Mouse (Mus musculus): ENCODE data around the gene Cngb1. TPM values are rescaled to one million over a fixed set of nuclear protein-coding genes. Genes with fewer than 3 reads are reported as not detected.

Gene Cngb1
- polyA plus RNA-seq, 1 experiment from 2014 or later, result 0.28 TPM

DNA sequence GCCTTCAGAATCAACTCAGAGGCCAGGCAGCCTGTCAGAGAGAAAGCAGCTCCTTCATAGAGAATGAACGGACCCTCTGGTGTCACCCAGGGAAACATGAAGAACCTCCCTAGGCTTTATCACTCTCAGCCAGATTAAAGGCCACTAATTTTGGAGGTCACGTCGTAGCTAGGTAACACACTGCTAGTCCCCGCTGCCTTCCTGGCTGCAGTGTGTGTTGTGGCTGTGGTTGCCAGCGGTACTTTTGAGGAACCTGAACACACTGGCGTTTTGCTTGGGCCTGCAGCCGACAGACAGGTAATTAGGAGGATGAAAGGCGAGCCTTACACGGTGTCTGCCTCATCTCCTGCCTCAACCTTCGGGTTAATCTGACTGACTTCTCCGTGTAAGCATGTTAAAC, 110.7 kb downstream of the Cngb1 start:
- Histone ChIP-seq H3K27ac (ENCODE audit: low read depth) (no peak overlapping the region), H3K4me3 (ENCODE audit: low read depth, low read length) (no peak overlapping the region), H3K4me2 (no peak overlapping the region), H3K9me3 (ENCODE audit: low read depth, low read length) (no peaks in the 10 kb centered on the region), H3K9ac (no peak overlapping the region), H3K27me3 (ENCODE audit: insufficient read depth, low read length) (no peaks in the 10 kb centered on the region), H3K4me1 (ENCODE audit: insufficient read depth) (no peaks in the 10 kb centered on the region), H3K36me3 (ENCODE audit: insufficient read depth) (no peaks in the 10 kb centered on the region)
- TF ChIP-seq CTCF (IDR thresholded peaks at IDR 0.05; ENCODE audit: low read depth), result no peak
- DNase-seq, result no peak
- WGBS, result 55% methylated on average over 11 of the region's 11 CpGs
- ATAC-seq (ENCODE audit: insufficient read depth), result no peak

DNA sequence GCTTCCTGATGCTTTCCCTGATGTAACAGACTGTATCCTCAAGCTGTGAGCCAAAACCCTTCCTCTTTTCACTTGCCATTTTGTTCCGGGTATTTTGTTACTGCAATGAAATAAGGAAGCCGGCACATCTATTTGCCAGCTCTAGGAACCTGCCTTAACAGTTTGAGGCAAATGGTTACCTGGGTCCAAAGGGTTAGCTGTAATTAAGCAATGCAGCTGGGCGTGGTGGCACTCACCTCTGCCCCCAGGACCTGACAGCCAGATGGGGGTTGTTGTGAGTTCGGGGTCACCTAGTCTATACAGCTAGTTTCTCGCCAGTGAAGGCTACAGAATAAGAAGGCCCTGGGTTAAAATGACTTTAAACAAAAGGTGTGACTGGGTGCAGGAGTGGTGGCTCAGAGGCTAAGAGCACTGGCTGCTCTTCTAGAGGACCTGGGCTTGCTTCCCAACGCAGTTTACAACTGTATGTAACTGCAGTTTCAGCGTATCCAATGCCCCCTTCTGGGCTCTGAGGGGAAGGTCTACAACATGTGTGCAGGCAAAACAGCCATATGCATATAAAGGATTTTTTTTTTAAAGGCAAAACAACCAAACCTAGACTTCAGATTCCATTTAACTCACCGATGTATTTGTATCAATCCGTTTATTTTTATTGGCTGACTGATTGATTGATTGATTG, 114.7 kb downstream of the Cngb1 start:
- Histone ChIP-seq H3K4me3 (ENCODE audit: low read depth, low read length) (no peak overlapping the region), H3K9me3 (ENCODE audit: low read depth, low read length) (no peaks in the 10 kb centered on the region), H3K27me3 (ENCODE audit: insufficient read depth, low read length) (no peaks in the 10 kb centered on the region), H3K36me3 (ENCODE audit: insufficient read depth) (no peaks in the 10 kb centered on the region), H3K27ac (ENCODE audit: low read depth) (no peak overlapping the region), H3K4me2 (no peak overlapping the region), H3K4me1 (ENCODE audit: insufficient read depth) (no peaks in the 10 kb centered on the region), H3K9ac (no peak overlapping the region)
- TF ChIP-seq CTCF (IDR thresholded peaks at IDR 0.05; ENCODE audit: low read depth), result peak; percentile 12; the same call in 1 of the 2 replicates
- WGBS, result 72% methylated on average over 9 of the region's 9 CpGs
- no peak for ATAC-seq (ENCODE audit: insufficient read depth)
- no peak for DNase-seq

Other genes starting within 250 kb of the Cngb1 start
- gene Katnb1, start 225.4 kb downstream of the Cngb1 start, polyA plus RNA-seq (2014; fragmentation: Nextera tagmentation; extraction: Ambion mirVana), result 19.4 and 23.1 TPM in 2 replicates
- gene Kifc3, start 103.8 kb downstream of the Cngb1 start, polyA plus RNA-seq (2014; fragmentation: Nextera tagmentation; extraction: Ambion mirVana), result 17.3 and 20.7 TPM in 2 replicates
- 0.37 and 0.53 TPM in 2 replicates for gene Tepp, start 4.0 kb upstream of the Cngb1 start, polyA plus RNA-seq (2014; fragmentation: Nextera tagmentation; extraction: Ambion mirVana)
- gene Zfp319, start 25.4 kb upstream of the Cngb1 start, polyA plus RNA-seq (2014; fragmentation: Nextera tagmentation; extraction: Ambion mirVana), result 9.2 and 10.9 TPM in 2 replicates
- gene Usb1, start 25.7 kb upstream of the Cngb1 start, polyA plus RNA-seq (2014; fragmentation: Nextera tagmentation; extraction: Ambion mirVana), result 32.1 and 34.0 TPM in 2 replicates
- gene Mmp15, start 45.7 kb upstream of the Cngb1 start, polyA plus RNA-seq (2014; fragmentation: Nextera tagmentation; extraction: Ambion mirVana), result 22.5 and 25.6 TPM in 2 replicates
- gene Cfap20, start 128.3 kb upstream of the Cngb1 start, polyA plus RNA-seq (2014; fragmentation: Nextera tagmentation; extraction: Ambion mirVana), result 162 and 169 TPM in 2 replicates
- gene Csnk2a2, start 183.5 kb upstream of the Cngb1 start, polyA plus RNA-seq (2014; fragmentation: Nextera tagmentation; extraction: Ambion mirVana), result 18.4 and 22.8 TPM in 2 replicates
- gene Ccdc113, start 227.5 kb upstream of the Cngb1 start, polyA plus RNA-seq (2014; fragmentation: Nextera tagmentation; extraction: Ambion mirVana), result 0.24 and 0.53 TPM in 2 replicates

Measured in lung, embryonic 14.5 days (tissue).